Mouse (Mus musculus) neural tube, embryonic 11.5 days (tissue): Measurements from ENCODE around the gene Snap25. TPM values are rescaled to one million over a fixed set of nuclear protein-coding genes. Genes with fewer than 3 reads are reported as not detected.

ENCODE experiments used
- ATAC-seq: fragments of 200-750 bp; cut with Nextera tagmentation; 2 replicates; pipeline ENCODE4 v1.8.0; 2017; ENCODE audit warnings: moderate number of reproducible peaks, mild to moderate bottlenecking, moderate TSS enrichment, moderate library complexity; ENCODE audit not compliant: insufficient read depth, low FRiP score, low TSS enrichment
- DNase-seq: peaks from one replicate; pipeline ENCODE4 v3.0.0-alpha.2; 2015; ENCODE audit warnings: low spot score
- H3K27ac ChIP-seq: fragments of 300-500 bp; sonication (generic); 2 replicates; pipeline ENCODE4 v1.5.1; 2014; ENCODE audit warnings: low read depth, mild to moderate bottlenecking, low read length
- H3K27me3 ChIP-seq: fragments of 300-500 bp; sonication (generic); 2 replicates; pipeline ENCODE4 v1.6.1; 2014; ENCODE audit warnings: mild to moderate bottlenecking, low read length, mixed read lengths; ENCODE audit not compliant: control insufficient read depth, insufficient read depth
- H3K36me3 ChIP-seq: fragments of 300-500 bp; sonication (generic); 2 replicates; pipeline ENCODE4 v1.6.1; 2014; ENCODE audit warnings: mild to moderate bottlenecking, low read length, moderate library complexity, mixed read lengths; ENCODE audit not compliant: control insufficient read depth, insufficient read depth
- H3K4me1 ChIP-seq: fragments of 300-500 bp; sonication (generic); 2 replicates; pipeline ENCODE4 v1.6.1; 2014; ENCODE audit warnings: low read length, mixed read lengths; ENCODE audit not compliant: control insufficient read depth, insufficient read depth
- H3K4me2 ChIP-seq: fragments of 300-500 bp; sonication (generic); 2 replicates; pipeline ENCODE4 v1.6.1; 2014; ENCODE audit warnings: low read depth, mild to moderate bottlenecking, moderate library complexity
- H3K4me3 ChIP-seq: fragments of 300-500 bp; sonication (generic); 2 replicates; pipeline ENCODE4 v1.5.1; 2014; ENCODE audit warnings: low read depth, low read length
- H3K9ac ChIP-seq: fragments of 300-500 bp; sonication (generic); 2 replicates; pipeline ENCODE4 v1.6.1; 2014; ENCODE audit warnings: mild to moderate bottlenecking, low read length
- H3K9me3 ChIP-seq: fragments of 300-500 bp; sonication (generic); 2 replicates; pipeline ENCODE4 v1.6.1; 2016; ENCODE audit warnings: low read length; ENCODE audit not compliant: control insufficient read depth
- WGBS: fragments of 180-500 bp; shearing (Covaris S2); extraction: QIAGEN DNeasy Blood & Tissue Kit; methylation state at CpG from one replicate; pipeline ENCODE4 v1.1.7; 2014; 5-methylcytosine and 5-hydroxymethylcytosine counted together
- polyA plus RNA-seq: library from polyadenylated mRNA; unstranded; fragments of >200 nt; fragmentation: Nextera tagmentation; extraction: Ambion mirVana; gene quantifications from 2 replicates; pipeline ENCODE4 v1.2.1, GENCODE M21; 2014

Gene Snap25
- polyA plus RNA-seq, 1 experiment from 2014 or later = 69.6 TPM

DNA sequence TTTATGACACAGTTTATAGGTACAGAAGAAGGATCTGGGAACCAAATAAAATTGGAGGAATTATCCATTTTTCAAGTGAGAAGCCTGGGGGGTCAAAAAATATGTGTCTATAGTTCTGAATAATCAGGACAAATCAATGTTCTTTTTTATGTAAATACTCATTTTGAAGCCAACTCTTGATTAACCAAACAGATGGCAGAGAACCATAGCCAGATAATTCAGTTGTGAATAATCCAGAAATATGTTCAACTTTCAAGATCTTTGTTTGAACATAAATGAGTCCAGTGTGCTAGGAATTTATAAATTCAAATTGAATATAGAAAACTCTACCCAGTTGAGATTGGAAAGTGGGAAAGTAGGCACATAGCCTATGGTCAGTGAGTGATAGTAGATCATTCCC lies 67.0 kb downstream of the Snap25 start:
- Histone ChIP-seq H3K4me1 (no peaks in the 10 kb centered on the region), H3K4me3 (no peak overlapping the region)

GRCm38 (mm10) chr2:136784310-136784709 lies 71.1 kb downstream of the Snap25 start:
- no peaks in the 10 kb centered on the region for H3K9me3 ChIP-seq
- H3K27ac ChIP-seq = no peak overlapping the region
- 86% methylated on average over 4 of the region's 4 CpGs for WGBS
- ATAC-seq (no peak), DNase-seq (no peak)
- no peaks in the 10 kb centered on the region for H3K27me3 ChIP-seq
- no peak overlapping the region for H3K9ac ChIP-seq
- no peaks in the 10 kb centered on the region for H3K4me1 ChIP-seq
- no peak overlapping the region for H3K4me3 ChIP-seq
- no peaks in the 10 kb centered on the region for H3K36me3 ChIP-seq
- H3K4me2 ChIP-seq = no peak overlapping the region

More for the DNA sequence above, 67.0 kb downstream of the Snap25 start:
- no peak for DNase-seq
- no peak for ATAC-seq
- Histone ChIP-seq H3K27me3 (no peaks in the 10 kb centered on the region), H3K27ac (no peak overlapping the region), H3K9ac (no peak overlapping the region), H3K9me3 (no peaks in the 10 kb centered on the region), H3K36me3 (no peaks in the 10 kb centered on the region), H3K4me2 (no peak overlapping the region)

GRCm38 (mm10) chr2:136788379-136788778 lies 75.1 kb downstream of the Snap25 start:
- DNase-seq (no peak), ATAC-seq (no peak)
- Histone ChIP-seq H3K4me1 (no peaks in the 10 kb centered on the region), H3K9me3 (no peaks in the 10 kb centered on the region), H3K9ac (no peak overlapping the region), H3K27me3 (no peaks in the 10 kb centered on the region), H3K4me2 (no peak overlapping the region), H3K4me3 (no peak overlapping the region), H3K27ac (no peak overlapping the region), H3K36me3 (no peaks in the 10 kb centered on the region)
- WGBS = 74% methylated on average over 4 of the region's 4 CpGs

DNA sequence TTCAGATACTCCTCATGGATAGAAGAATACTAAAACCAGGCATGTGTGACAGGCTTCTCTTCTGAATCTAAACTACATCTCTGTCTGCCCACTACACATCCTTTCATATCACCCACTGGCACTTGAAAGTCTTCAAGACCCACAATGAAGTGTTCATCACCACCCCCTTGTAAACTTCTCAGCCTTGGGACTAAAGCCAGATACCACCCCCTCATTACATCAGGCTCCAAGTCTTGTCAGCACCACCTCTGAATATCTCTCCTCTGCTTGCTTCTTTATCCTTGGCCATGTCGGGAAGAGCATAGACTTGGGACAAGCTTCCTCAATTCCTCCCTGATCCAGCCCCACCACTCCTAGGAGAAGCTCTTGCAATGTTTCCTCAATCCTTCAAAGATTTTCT lies 83.3 kb downstream of the Snap25 start:
- WGBS = 91% methylated on average over 1 of the region's 1 CpGs
- no peaks in the 10 kb centered on the region for H3K27me3 ChIP-seq
- no peak overlapping the region for H3K27ac ChIP-seq
- no peaks in the 10 kb centered on the region for H3K36me3 ChIP-seq
- no peak for ATAC-seq
- H3K9me3 ChIP-seq = no peaks in the 10 kb centered on the region
- no peak overlapping the region for H3K4me2 ChIP-seq
- DNase-seq = no peak
- H3K9ac ChIP-seq = no peak overlapping the region
- no peak overlapping the region for H3K4me3 ChIP-seq
- H3K4me1 ChIP-seq = no peaks in the 10 kb centered on the region

GRCm38 (mm10) chr2:136798887-136799430 lies 85.7 kb downstream of the Snap25 start:
- Histone ChIP-seq H3K9ac (no peak overlapping the region), H3K4me2 (no peak overlapping the region), H3K27ac (no peak overlapping the region), H3K4me3 (no peak overlapping the region), H3K36me3 (no peaks in the 10 kb centered on the region), H3K9me3 (no peaks in the 10 kb centered on the region), H3K4me1 (no peaks in the 10 kb centered on the region), H3K27me3 (no peaks in the 10 kb centered on the region)
- no peak for DNase-seq
- ATAC-seq = no peak
- WGBS = 74% methylated on average over 2 of the region's 2 CpGs

DNA sequence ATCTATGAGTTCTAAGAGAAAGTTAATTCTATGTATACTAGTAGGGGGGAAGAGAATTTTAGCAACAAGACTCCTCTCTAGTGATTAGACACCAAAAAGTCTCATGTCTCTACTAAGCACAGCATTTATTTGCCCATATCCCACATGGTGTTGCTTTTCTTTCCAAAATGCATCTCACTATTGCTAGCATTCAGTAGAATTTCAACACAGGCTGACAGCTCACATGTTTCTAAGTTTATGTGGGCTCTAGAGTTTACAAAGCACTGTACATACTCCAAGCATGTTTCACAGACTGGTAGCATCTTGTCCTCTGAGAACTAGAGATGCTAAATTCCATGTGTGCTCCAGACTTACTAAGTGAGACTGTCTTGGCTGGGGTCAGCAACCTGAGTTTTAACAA lies 87.8 kb downstream of the Snap25 start:
- no peak overlapping the region for H3K4me2 ChIP-seq
- H3K36me3 ChIP-seq = no peaks in the 10 kb centered on the region
- no peaks in the 10 kb centered on the region for H3K27me3 ChIP-seq
- H3K4me3 ChIP-seq = no peak overlapping the region
- no peak overlapping the region for H3K27ac ChIP-seq
- DNase-seq (no peak), ATAC-seq (no peak)
- no peaks in the 10 kb centered on the region for H3K9me3 ChIP-seq
- no peaks in the 10 kb centered on the region for H3K4me1 ChIP-seq
- no peak overlapping the region for H3K9ac ChIP-seq

- ATAC-seq = no peak
Observed at GRCm38 (mm10) chr2:136802076-136802475, 88.8 kb downstream of the Snap25 start.

DNA sequence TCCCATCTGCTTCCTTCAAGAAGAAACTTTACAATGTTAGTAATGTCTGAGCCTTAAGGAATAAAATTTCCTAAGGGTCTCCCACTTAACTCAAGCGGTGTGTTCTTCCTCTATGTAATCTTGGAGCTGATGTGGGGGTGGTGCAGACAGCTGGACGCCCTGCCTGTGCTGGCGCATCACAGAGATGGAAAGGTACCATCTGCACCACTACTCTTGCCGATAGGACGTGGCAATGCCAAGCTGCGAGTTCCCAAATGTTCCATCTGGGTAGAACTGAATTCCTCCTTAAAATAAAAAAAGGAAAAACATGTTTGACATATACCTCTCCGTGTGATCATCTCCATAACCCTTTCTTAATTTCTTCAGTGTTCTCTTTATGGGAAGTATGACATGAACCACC lies 89.9 kb downstream of the Snap25 start:
- Histone ChIP-seq H3K36me3 (no peaks in the 10 kb centered on the region), H3K4me2 (no peak overlapping the region), H3K4me3 (no peak overlapping the region), H3K4me1 (no peaks in the 10 kb centered on the region), H3K27me3 (no peaks in the 10 kb centered on the region), H3K9me3 (no peaks in the 10 kb centered on the region), H3K9ac (no peak overlapping the region), H3K27ac (no peak overlapping the region)
- 91% methylated on average over 7 of the region's 7 CpGs for WGBS
- DNase-seq (no peak), ATAC-seq (no peak)

More at GRCm38 (mm10) chr2:136802076-136802475, 88.8 kb downstream of the Snap25 start:
- Histone ChIP-seq H3K27ac (no peak overlapping the region), H3K4me3 (no peak overlapping the region), H3K9me3 (no peaks in the 10 kb centered on the region), H3K4me1 (no peaks in the 10 kb centered on the region), H3K4me2 (no peak overlapping the region), H3K36me3 (no peaks in the 10 kb centered on the region), H3K9ac (no peak overlapping the region), H3K27me3 (no peaks in the 10 kb centered on the region)
- WGBS = 87% methylated on average over 3 of the region's 3 CpGs
- DNase-seq = no peak

- H3K4me1 ChIP-seq = no peaks in the 10 kb centered on the region
- no peak for DNase-seq
- H3K9me3 ChIP-seq = no peaks in the 10 kb centered on the region
- no peak overlapping the region for H3K4me3 ChIP-seq
- no peaks in the 10 kb centered on the region for H3K27me3 ChIP-seq
- H3K4me2 ChIP-seq = no peak overlapping the region
- no peak overlapping the region for H3K27ac ChIP-seq
- H3K36me3 ChIP-seq = no peaks in the 10 kb centered on the region
- no peak overlapping the region for H3K9ac ChIP-seq
- WGBS = 72% methylated on average over 8 of the region's 8 CpGs
- no peak for ATAC-seq
Observed at GRCm38 (mm10) chr2:136807992-136808726, 94.9 kb downstream of the Snap25 start.
